Mouse (Mus musculus) embryonic facial prominence, embryonic 12.5 days (tissue): ENCODE results near the gene Ccr6. TPM values are rescaled to one million over a fixed set of nuclear protein-coding genes. Genes with fewer than 3 reads are reported as not detected.

ENCODE experiments used
- ATAC-seq: fragments of 200-750 bp; cut with Nextera tagmentation; 2 replicates; pipeline ENCODE4 v1.8.0; 2017; ENCODE audit not compliant: insufficient number of reproducible peaks, insufficient read depth, low FRiP score, low TSS enrichment
- H3K27ac ChIP-seq: fragments of 300-500 bp; sonication (generic); 2 replicates; pipeline ENCODE4 v1.5.1; 2016; ENCODE audit warnings: mild to moderate bottlenecking
- H3K27me3 ChIP-seq: fragments of 300-500 bp; sonication (generic); 2 replicates; pipeline ENCODE4 v1.6.1; 2016; ENCODE audit warnings: mild to moderate bottlenecking, moderate library complexity
- H3K36me3 ChIP-seq: fragments of 300-500 bp; sonication (generic); 2 replicates; pipeline ENCODE4 v1.6.1; 2016; ENCODE audit warnings: mild to moderate bottlenecking
- H3K4me1 ChIP-seq: fragments of 300-500 bp; sonication (generic); 2 replicates; pipeline ENCODE4 v1.6.1; 2016
- H3K4me2 ChIP-seq: fragments of 300-500 bp; sonication (generic); replicated peaks from 2 replicates; pipeline ENCODE4 v1.6.1; 2016; ENCODE audit warnings: mild to moderate bottlenecking, moderate library complexity
- H3K4me3 ChIP-seq: fragments of 300-500 bp; sonication (generic); 2 replicates; pipeline ENCODE4 v1.5.1; 2016; ENCODE audit warnings: mild to moderate bottlenecking
- H3K9ac ChIP-seq: fragments of 300-500 bp; sonication (generic); 2 replicates; pipeline ENCODE4 v1.6.1; 2016; ENCODE audit warnings: mild to moderate bottlenecking, moderate library complexity
- H3K9me3 ChIP-seq: fragments of 300-500 bp; sonication (generic); 2 replicates; pipeline ENCODE4 v1.6.1; 2016; ENCODE audit warnings: mild to moderate bottlenecking, moderate library complexity
- WGBS: fragments of 180-500 bp; shearing (Covaris S2); methylation state at CpG from one replicate; pipeline ENCODE4 v1.1.7; 2016; 5-methylcytosine and 5-hydroxymethylcytosine counted together
- polyA plus RNA-seq: library from polyadenylated mRNA; unstranded; fragments of >200 nt; fragmentation: Nextera tagmentation; extraction: Ambion mirVana; gene quantifications from 2 replicates; pipeline ENCODE4 v1.2.1, GENCODE M21; 2016

Gene Ccr6
- polyA plus RNA-seq, 1 experiment from 2014 or later = not detected

GRCm38 (mm10) chr17:8211399-8211798 is 24.4 kb upstream of the Ccr6 start:
- no peak overlapping the region for H3K27ac ChIP-seq
- no peaks in the 10 kb centered on the region for H3K27me3 ChIP-seq
- WGBS = 85% methylated on average over 6 of the region's 6 CpGs
- no peak for ATAC-seq
- H3K36me3 ChIP-seq = no peaks in the 10 kb centered on the region
- no peak overlapping the region for H3K4me3 ChIP-seq
- no peak overlapping the region for H3K4me2 ChIP-seq
- no peaks in the 10 kb centered on the region for H3K9me3 ChIP-seq
- no peaks in the 10 kb centered on the region for H3K4me1 ChIP-seq
- H3K9ac ChIP-seq = no peak overlapping the region

GRCm38 (mm10) chr17:8214369-8214768 is 21.5 kb upstream of the Ccr6 start:
- WGBS = 87% methylated on average over 1 of the region's 1 CpGs
- H3K36me3 ChIP-seq = no peaks in the 10 kb centered on the region
- H3K27ac ChIP-seq = no peak overlapping the region
- H3K4me1 ChIP-seq = no peaks in the 10 kb centered on the region
- H3K4me2 ChIP-seq = no peak overlapping the region
- ATAC-seq = no peak
- H3K9ac ChIP-seq = no peak overlapping the region
- no peak overlapping the region for H3K4me3 ChIP-seq
- no peaks in the 10 kb centered on the region for H3K27me3 ChIP-seq
- no peaks in the 10 kb centered on the region for H3K9me3 ChIP-seq

DNA sequence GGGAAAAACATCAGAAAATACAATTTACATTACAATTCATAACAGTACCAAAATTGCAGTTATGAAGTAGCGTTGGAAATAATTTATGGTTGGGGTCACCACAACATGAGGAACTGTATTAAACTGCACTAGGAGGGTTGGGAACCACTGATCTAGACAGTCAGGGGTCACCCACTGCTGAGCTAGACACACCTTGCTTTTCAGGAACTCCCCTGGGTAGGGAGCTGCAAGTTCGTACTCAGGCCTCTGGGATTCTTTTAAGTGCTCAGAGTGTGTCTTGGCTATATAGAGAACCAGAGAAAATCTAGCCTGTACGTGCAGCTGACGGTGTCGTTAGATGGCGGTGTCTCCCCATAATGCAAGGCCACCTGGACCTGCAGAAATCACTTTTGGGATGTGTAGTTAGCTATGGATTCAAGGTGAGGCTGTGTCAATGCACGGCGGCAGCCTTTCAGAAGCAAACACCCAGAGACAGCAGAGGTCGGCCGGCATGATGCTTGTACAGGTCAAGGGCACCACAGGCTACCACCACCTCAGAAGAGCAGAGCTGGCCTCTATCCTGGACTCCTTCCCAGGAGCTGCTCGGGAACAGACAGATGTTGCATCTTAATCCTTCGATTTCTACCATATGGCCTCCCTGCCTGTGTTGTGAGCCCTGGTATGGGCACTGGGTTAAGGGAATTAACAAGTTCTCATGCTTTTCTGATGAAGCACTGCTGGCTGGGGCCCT is 20.7 kb upstream of the Ccr6 start:
- H3K9me3 ChIP-seq = no peaks in the 10 kb centered on the region
- no peak overlapping the region for H3K27ac ChIP-seq
- H3K4me1 ChIP-seq = no peaks in the 10 kb centered on the region
- no peak overlapping the region for H3K4me2 ChIP-seq
- no peak overlapping the region for H3K4me3 ChIP-seq
- H3K9ac ChIP-seq = no peak overlapping the region
- no peaks in the 10 kb centered on the region for H3K36me3 ChIP-seq
- 87% methylated on average over 12 of the region's 12 CpGs for WGBS
- no peaks in the 10 kb centered on the region for H3K27me3 ChIP-seq
- ATAC-seq = no peak

GRCm38 (mm10) chr17:8223225-8223624 is 12.6 kb upstream of the Ccr6 start:
- Histone ChIP-seq H3K4me3 (no peak overlapping the region), H3K4me2 (no peak overlapping the region), H3K36me3 (no peaks in the 10 kb centered on the region), H3K9ac (no peak overlapping the region), H3K27me3 (no peaks in the 10 kb centered on the region), H3K27ac (no peak overlapping the region), H3K4me1 (no peaks in the 10 kb centered on the region), H3K9me3 (no peaks in the 10 kb centered on the region)
- 90% methylated on average over 10 of the region's 10 CpGs for WGBS
- no peak for ATAC-seq

DNA sequence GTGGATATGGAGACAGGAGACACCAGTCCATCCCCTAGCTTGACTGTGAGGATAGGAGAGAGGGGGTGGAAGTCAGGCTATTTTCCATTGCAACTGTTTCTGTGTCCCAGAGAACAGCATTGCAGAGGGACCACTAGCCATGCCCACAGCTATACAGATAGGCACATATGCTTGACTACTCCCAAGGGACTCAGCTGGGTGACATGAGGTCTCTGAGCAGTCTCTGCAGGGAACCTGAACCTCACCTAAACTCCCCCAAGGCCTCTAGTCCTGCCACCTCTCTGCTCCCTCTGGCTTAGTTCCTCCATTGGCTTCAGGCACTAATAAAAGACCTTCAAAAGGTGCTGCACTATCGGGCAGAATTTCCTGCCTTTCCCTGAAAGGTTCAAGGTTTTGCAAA is 11.8 kb upstream of the Ccr6 start:
- Histone ChIP-seq H3K36me3 (no peaks in the 10 kb centered on the region), H3K9ac (no peak overlapping the region), H3K4me1 (no peaks in the 10 kb centered on the region), H3K27me3 (no peaks in the 10 kb centered on the region), H3K4me2 (no peak overlapping the region), H3K9me3 (no peaks in the 10 kb centered on the region), H3K4me3 (no peak overlapping the region), H3K27ac (no peak overlapping the region)
- ATAC-seq = no peak
- 79% methylated on average over 1 of the region's 1 CpGs for WGBS

- Histone ChIP-seq H3K4me2 (no peak overlapping the region), H3K27me3 (no peaks in the 10 kb centered on the region), H3K4me1 (no peaks in the 10 kb centered on the region), H3K9ac (no peak overlapping the region), H3K9me3 (no peaks in the 10 kb centered on the region), H3K36me3 (no peaks in the 10 kb centered on the region), H3K27ac (no peak overlapping the region), H3K4me3 (no peak overlapping the region)
- WGBS = 93% methylated on average over 2 of the region's 2 CpGs
- ATAC-seq = no peak
Observed at GRCm38 (mm10) chr17:8225166-8225565, 10.7 kb upstream of the Ccr6 start.

DNA sequence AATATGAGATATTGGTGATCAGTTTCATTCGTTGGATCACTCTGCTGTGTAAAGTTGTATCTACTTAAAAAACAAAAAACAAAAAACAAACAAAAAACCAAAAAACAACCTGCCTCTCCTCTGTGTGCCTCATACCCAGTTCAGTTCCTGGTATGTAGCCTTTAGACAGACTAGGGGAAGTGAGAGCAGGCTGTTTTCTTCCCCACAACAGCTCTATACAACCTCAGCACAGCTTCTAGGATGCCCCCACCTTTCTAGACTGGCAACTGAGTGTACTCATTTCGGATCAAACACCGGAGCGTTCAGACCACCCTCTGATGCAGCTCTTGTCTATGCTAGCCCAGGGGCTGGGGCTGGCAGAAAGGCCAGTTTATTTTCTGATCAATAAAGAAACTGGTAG is 10.1 kb upstream of the Ccr6 start:
- Histone ChIP-seq H3K4me3 (no peak overlapping the region), H3K36me3 (no peaks in the 10 kb centered on the region), H3K9me3 (no peaks in the 10 kb centered on the region), H3K9ac (no peak overlapping the region), H3K4me1 (no peaks in the 10 kb centered on the region), H3K4me2 (no peak overlapping the region), H3K27me3 (no peaks in the 10 kb centered on the region), H3K27ac (no peak overlapping the region)
- no peak for ATAC-seq
- WGBS = 79% methylated on average over 4 of the region's 4 CpGs

DNA sequence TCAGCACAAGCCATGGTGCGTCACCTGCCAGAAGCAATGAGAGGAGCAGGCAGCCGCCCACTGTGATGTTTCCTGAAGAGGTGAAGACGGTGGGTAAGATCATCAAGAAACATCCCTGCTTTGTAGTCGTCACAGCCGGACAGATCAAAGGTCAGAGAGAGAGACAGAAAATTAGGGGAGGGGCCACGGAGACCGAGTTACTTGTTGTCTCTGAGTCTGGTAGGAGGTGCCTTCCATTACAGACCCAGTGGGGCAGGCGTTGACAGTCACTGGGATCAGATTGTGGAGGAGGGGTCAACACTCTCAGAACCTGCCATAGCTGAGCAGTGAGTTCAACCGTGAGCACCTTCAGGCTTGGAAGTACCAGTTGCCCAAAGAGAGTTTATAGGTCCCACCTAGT is 7.2 kb upstream of the Ccr6 start:
- no peaks in the 10 kb centered on the region for H3K4me1 ChIP-seq
- 40% methylated on average over 9 of the region's 9 CpGs for WGBS
- H3K36me3 ChIP-seq = no peaks in the 10 kb centered on the region
- no peak overlapping the region for H3K9ac ChIP-seq
- no peak for ATAC-seq
- no peak overlapping the region for H3K4me2 ChIP-seq
- no peak overlapping the region for H3K27ac ChIP-seq
- H3K9me3 ChIP-seq = no peaks in the 10 kb centered on the region
- no peaks in the 10 kb centered on the region for H3K27me3 ChIP-seq
- no peak overlapping the region for H3K4me3 ChIP-seq

- no peak for ATAC-seq
- H3K9ac ChIP-seq = no peak overlapping the region
- H3K27me3 ChIP-seq = no peaks in the 10 kb centered on the region
- no peaks in the 10 kb centered on the region for H3K4me1 ChIP-seq
- H3K9me3 ChIP-seq = no peaks in the 10 kb centered on the region
- H3K4me3 ChIP-seq = no peak overlapping the region
- 94% methylated on average over 3 of the region's 3 CpGs for WGBS
- no peak overlapping the region for H3K4me2 ChIP-seq
- no peak overlapping the region for H3K27ac ChIP-seq
- no peaks in the 10 kb centered on the region for H3K36me3 ChIP-seq
Observed at GRCm38 (mm10) chr17:8229607-8230006, 6.2 kb upstream of the Ccr6 start.

GRCm38 (mm10) chr17:8232089-8232488 is 3.8 kb upstream of the Ccr6 start:
- no peak overlapping the region for H3K4me3 ChIP-seq
- H3K27ac ChIP-seq = no peak overlapping the region
- no peaks in the 10 kb centered on the region for H3K27me3 ChIP-seq
- H3K4me2 ChIP-seq = no peak overlapping the region
- WGBS = 72% methylated on average over 5 of the region's 5 CpGs
- ATAC-seq = no peak
- no peaks in the 10 kb centered on the region for H3K36me3 ChIP-seq
- H3K9ac ChIP-seq = no peak overlapping the region
- no peaks in the 10 kb centered on the region for H3K9me3 ChIP-seq
- no peaks in the 10 kb centered on the region for H3K4me1 ChIP-seq

DNA sequence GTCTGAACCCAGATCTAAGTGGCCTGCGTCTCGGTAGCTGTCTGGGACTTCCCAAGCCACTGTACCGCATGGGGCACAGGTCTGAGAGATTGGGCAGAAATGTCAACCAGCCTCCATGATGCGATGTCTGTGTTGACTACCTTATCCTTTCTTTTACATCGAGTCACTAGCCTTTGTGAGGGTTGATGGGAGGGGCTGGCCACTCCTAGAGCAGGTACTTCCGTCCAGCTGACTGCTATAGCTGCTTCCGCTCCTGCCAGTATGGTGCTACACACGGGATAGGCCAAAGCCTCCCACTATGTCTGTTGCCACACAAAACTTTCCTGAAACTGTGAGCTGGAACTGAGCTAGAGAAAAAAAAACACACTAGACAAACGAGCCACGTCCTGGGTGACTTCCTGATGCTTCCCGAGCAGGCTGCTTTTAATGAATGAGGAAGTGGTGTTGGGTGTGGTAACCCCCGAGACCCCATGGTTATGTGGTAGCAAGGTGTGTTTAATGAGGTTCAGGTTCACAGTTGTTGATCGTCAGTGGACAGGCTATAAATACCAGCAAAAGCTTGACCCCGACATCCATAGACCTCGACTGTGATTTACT is 2.1 kb upstream of the Ccr6 start:
- no peak for ATAC-seq
- no peaks in the 10 kb centered on the region for H3K4me1 ChIP-seq
- no peak overlapping the region for H3K9ac ChIP-seq
- no peak overlapping the region for H3K27ac ChIP-seq
- no peak overlapping the region for H3K4me2 ChIP-seq
- 74% methylated on average over 15 of the region's 15 CpGs for WGBS
- H3K4me3 ChIP-seq = no peak overlapping the region
- no peaks in the 10 kb centered on the region for H3K27me3 ChIP-seq
- no peaks in the 10 kb centered on the region for H3K9me3 ChIP-seq
- H3K36me3 ChIP-seq = no peaks in the 10 kb centered on the region

DNA sequence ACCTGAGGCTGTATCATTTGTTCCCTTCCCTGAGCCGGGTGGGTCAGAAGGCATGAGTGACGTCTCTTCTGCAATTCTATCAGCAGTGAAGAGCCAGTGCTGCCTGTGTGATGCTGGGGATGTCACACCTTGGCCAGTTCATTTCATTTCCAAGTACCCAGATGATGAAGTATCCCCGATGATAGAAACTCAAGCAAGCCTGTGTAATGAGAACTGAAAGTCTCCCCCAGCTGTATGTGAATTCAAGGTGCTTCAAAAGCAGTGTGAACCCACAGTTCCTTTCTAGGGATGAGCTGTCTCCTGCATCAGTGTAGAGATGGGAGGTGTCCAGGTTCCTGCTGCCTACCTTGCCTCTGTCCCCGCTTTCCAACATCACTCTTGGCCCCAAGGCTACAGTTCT is 1.3 kb upstream of the Ccr6 start:
- no peaks in the 10 kb centered on the region for H3K36me3 ChIP-seq
- no peak for ATAC-seq
- 72% methylated on average over 4 of the region's 4 CpGs for WGBS

More for the DNA sequence above, 1.3 kb upstream of the Ccr6 start:
- no peaks in the 10 kb centered on the region for H3K9me3 ChIP-seq
- no peaks in the 10 kb centered on the region for H3K4me1 ChIP-seq
- no peak overlapping the region for H3K9ac ChIP-seq
- H3K27ac ChIP-seq = no peak overlapping the region
- H3K4me2 ChIP-seq = no peak overlapping the region
- H3K4me3 ChIP-seq = no peak overlapping the region
- no peaks in the 10 kb centered on the region for H3K27me3 ChIP-seq
